In the genomic region with DNA sequence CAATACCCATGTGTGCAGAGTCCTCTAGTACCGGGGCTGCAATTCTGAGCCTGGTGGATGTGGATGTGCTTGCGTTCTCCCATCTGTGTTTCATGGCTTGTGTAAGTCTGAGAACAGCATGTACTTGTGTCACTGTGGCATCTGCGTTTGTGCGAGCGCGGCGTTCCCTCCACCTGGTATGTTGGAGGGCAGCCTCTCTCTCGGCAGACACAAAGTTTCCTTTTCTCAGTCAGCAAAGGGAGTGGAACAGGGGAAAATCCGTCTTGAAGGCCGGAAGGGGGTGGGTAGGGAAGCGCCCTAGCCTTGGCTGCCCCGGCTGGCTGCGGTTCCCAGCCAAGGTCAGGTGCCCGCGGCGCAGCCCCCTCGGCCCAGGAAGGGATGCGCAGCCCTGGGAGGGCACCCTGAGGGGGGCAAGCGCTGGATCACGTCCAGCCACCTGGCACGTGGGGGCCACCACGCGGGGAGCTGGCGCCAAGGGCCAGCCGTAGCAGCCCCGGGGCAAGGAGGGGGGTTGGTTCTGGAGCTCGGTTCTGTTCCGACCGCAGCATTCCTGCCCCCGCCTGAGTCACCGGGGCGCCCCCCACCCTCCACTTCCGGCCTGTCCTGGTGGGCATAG, we compare ENCODE assay signal across 8 mouse cellular contexts. TPM values are rescaled to one million over a fixed set of nuclear protein-coding genes. Genes with fewer than 3 reads are reported as not detected.
DNase-seq lines count a peak whose midpoint lies in the region; ATAC-seq and TF ChIP-seq lines count a peak whose summit lies in the region.

No protein-coding gene starts in this region.

- peak; percentile 98 for DNase-seq in heart, adult 11 months
- DNase-seq in heart, adult 8-10 months (ENCODE audit: low spot score), result no peak
- DNase-seq in brain, embryonic 18.5 days (ENCODE audit: low read depth, low spot score), result peak; percentile 60
- DNase-seq in kidney, postnatal 14 days, result peak; percentile 46
- DNase-seq in yolk sac, embryonic 10.5 days (ENCODE audit: low spot score), result no peak

- peak overlapping the region; percentile 72 for H3K9ac ChIP-seq in heart, embryonic 11.5 days (ENCODE audit: low read depth, low read length)
- H3K9ac ChIP-seq in liver, embryonic 16.5 days (ENCODE audit: low read depth, low read length), result no peak overlapping the region

- H3K9me3 ChIP-seq in heart, embryonic 11.5 days (replicated peaks; ENCODE audit: control insufficient read depth, low read length), result no peaks in the 10 kb centered on the region
- no peaks in the 10 kb centered on the region for H3K9me3 ChIP-seq in liver, embryonic 16.5 days (replicated peaks; ENCODE audit: control insufficient read depth, low read length)

- TF ChIP-seq POLR2A in olfactory bulb, adult 2 months (IDR thresholded peaks at IDR 0.05; ENCODE audit: insufficient read depth, low read depth, low read length), result no peak

- no peak for TF ChIP-seq CTCF in olfactory bulb, adult 2 months (IDR thresholded peaks at IDR 0.05; ENCODE audit: insufficient read depth, low read depth, low read length)

- no peaks in the 10 kb centered on the region for H3K27me3 ChIP-seq in heart, embryonic 11.5 days (ENCODE audit: control insufficient read depth, insufficient read depth, low read length)
- H3K27me3 ChIP-seq in liver, embryonic 16.5 days (ENCODE audit: control insufficient read depth, insufficient read depth, low read depth, low read length), result no peaks in the 10 kb centered on the region

- H3K36me3 ChIP-seq in heart, embryonic 11.5 days (ENCODE audit: control insufficient read depth, insufficient read depth, low read length), result peaks cover 12% of the 10 kb centered on the region
- H3K36me3 ChIP-seq in liver, embryonic 16.5 days (ENCODE audit: control insufficient read depth, insufficient read depth), result no peaks in the 10 kb centered on the region

- H3K4me3 ChIP-seq in heart, embryonic 11.5 days (ENCODE audit: low read depth, low read length), result peak overlapping the region; percentile 38
- H3K4me3 ChIP-seq in liver, embryonic 16.5 days (ENCODE audit: low read depth, low read length), result peak overlapping the region; percentile 16; the same call in 1 of the 2 replicates
- peak overlapping the region; percentile 47 for H3K4me3 ChIP-seq in olfactory bulb, adult 2 months (ENCODE audit: insufficient read depth, low read depth, low read length)

- H3K4me2 ChIP-seq in heart, embryonic 11.5 days, result peak overlapping the region; percentile 78
- H3K4me2 ChIP-seq in liver, embryonic 16.5 days (ENCODE audit: low read depth, low read length), result peak overlapping the region; percentile 47

- 7% methylated on average over 32 of the region's 33 CpGs for WGBS in heart, embryonic 11.5 days (ENCODE audit: insufficient replicate concordance)
- 6% methylated on average over 32 of the region's 33 CpGs for WGBS in liver, embryonic 16.5 days (ENCODE audit: insufficient replicate concordance)
- WGBS in olfactory bulb, adult 2 months, result 7% methylated on average over 33 of the region's 33 CpGs

- H3K27ac ChIP-seq in heart, embryonic 11.5 days (ENCODE audit: low read depth, low read length), result peak overlapping the region; percentile 54
- H3K27ac ChIP-seq in liver, embryonic 16.5 days (ENCODE audit: low read length), result peak overlapping the region; percentile 24; the same call in 1 of the 2 replicates
- peak overlapping the region; percentile 12 for H3K27ac ChIP-seq in olfactory bulb, adult 2 months (ENCODE audit: insufficient read depth, low read depth, low read length)

- ATAC-seq in heart, embryonic 11.5 days (replicated peaks; ENCODE audit: insufficient number of reproducible peaks, low FRiP score, low TSS enrichment), result no peak; the same call in 1 of the 2 replicates
- 0 out of 2 replicates have a peak, but pooled peaks have one; percentile 4 for ATAC-seq in liver, embryonic 16.5 days (ENCODE audit: low read depth)

- H3K4me1 ChIP-seq in heart, embryonic 11.5 days (ENCODE audit: control insufficient read depth, insufficient read depth, low read length), result peaks cover 18% of the 10 kb centered on the region
- peaks cover 18% of the 10 kb centered on the region for H3K4me1 ChIP-seq in liver, embryonic 16.5 days (ENCODE audit: control insufficient read depth, low read depth, low read length)
- peaks cover 9% of the 10 kb centered on the region for H3K4me1 ChIP-seq in olfactory bulb, adult 2 months (ENCODE audit: control insufficient read depth, insufficient read depth, low read length)

RNA-seq across cellular contexts. Expression of a gene that starts 7.1 kb away (rescaled TPM):
- 10 to 100 TPM; 50.2 to 70.9 (median 65.9) TPM for total RNA-seq in heart, adult 8-10 months (2022)
- polyA plus RNA-seq in heart, embryonic 11.5 days (2014; fragmentation: Nextera tagmentation; extraction: Ambion mirVana), result 53.6 and 54.5 TPM in 2 replicates
- 20.2 and 24.9 TPM in 2 replicates for polyA plus RNA-seq in liver, embryonic 16.5 days (2015; fragmentation: Nextera tagmentation; extraction: Ambion mirVana)
- polyA plus RNA-seq in olfactory bulb, adult 2 months (2012; ENCODE audit: insufficient read depth, insufficient read length, low replicate concordance, missing spikeins), result not detected in 2 replicates

RNA-seq across cellular contexts. Expression of a gene that starts 26.9 kb away (rescaled TPM):
- total RNA-seq in heart, adult 8-10 months (2022), result 10 to 100 TPM; 65.8 to 82.6 (median 71.5) TPM
- 47.7 and 53.3 TPM in 2 replicates for polyA plus RNA-seq in heart, embryonic 11.5 days (2014; fragmentation: Nextera tagmentation; extraction: Ambion mirVana)
- 24.8 and 24.9 TPM in 2 replicates for polyA plus RNA-seq in liver, embryonic 16.5 days (2015; fragmentation: Nextera tagmentation; extraction: Ambion mirVana)
- 160 TPM in 1 of 2 replicates, not detected in the other for polyA plus RNA-seq in olfactory bulb, adult 2 months (2012; ENCODE audit: insufficient read depth, insufficient read length, low replicate concordance, missing spikeins)

RNA-seq across cellular contexts. Expression of a gene that starts 35.3 kb away (rescaled TPM):
- total RNA-seq in heart, adult 8-10 months (2022), result 10 to 100 TPM in 1 of 4 experiments, 1 to 10 TPM in 3; 4.1 to 11.5 (median 5.2) TPM
- 4.0 and 5.5 TPM in 2 replicates for polyA plus RNA-seq in heart, embryonic 11.5 days (2014; fragmentation: Nextera tagmentation; extraction: Ambion mirVana)
- 0.42 and 0.80 TPM in 2 replicates for polyA plus RNA-seq in liver, embryonic 16.5 days (2015; fragmentation: Nextera tagmentation; extraction: Ambion mirVana)
- polyA plus RNA-seq in olfactory bulb, adult 2 months (2012; ENCODE audit: insufficient read depth, insufficient read length, low replicate concordance, missing spikeins), result not detected in 2 replicates

Comparison
In these comparisons a context has a peak if more than half of its experiments do, and no peak if none do; other contexts are left out.
1. DNase-seq: peak in heart, adult 11 months (single experiment), brain, embryonic 18.5 days (single experiment) and kidney, postnatal 14 days (single experiment); none in heart, adult 8-10 months (single experiment) and yolk sac, embryonic 10.5 days (single experiment).
2. Peak in every context shown above with its lines, with median percentiles within 50 percentile points of each other: H3K27ac ChIP-seq and H3K4me3 ChIP-seq.